Mouse (Mus musculus): Measurements from ENCODE around the gene Ncbp3. TPM values are rescaled to one million over a fixed set of nuclear protein-coding genes. Genes with fewer than 3 reads are reported as not detected.

The Ncbp3 gene
- 10.5 and 11.3 TPM in 2 replicates for polyA plus RNA-seq (2015; fragmentation: Nextera tagmentation; extraction: Ambion mirVana)

DNA sequence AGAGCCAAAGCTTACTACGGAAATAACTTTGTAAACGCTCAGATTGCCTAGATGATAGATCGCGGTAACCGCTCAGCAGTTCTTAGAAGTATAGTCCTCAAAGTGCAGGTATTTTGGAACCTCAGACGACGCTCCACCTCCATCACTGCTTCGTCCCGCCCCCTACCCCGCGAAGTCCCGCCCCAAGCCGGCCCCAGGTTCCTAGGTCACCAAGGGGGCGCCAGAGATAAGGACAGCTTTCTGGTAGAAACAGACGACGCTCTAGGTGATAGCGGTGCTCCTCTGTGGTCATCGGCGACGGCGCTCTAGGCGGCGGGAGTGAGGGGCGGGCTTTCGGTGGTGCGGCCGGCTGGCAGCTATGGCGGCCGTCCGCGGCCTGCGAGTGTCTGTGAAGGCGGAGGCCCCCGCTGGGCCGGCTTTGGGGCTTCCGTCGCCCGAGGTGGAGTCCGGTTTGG, at the start of gene Ncbp3:
Gene Ncbp3, plus strand, starts transcription at position 242 of the 455 bp plus-strand sequence.
- under 1% methylated on average over 39 of the region's 39 CpGs for WGBS
- no peaks in the 10 kb centered on the region for H3K9me3 ChIP-seq
- peak; percentile 94 for ATAC-seq (ENCODE audit: insufficient number of reproducible peaks, low FRiP score, low TSS enrichment, low read depth)
- peak within 1 kb of the TSS; percentile 58 for H3K4me2 ChIP-seq
- peak within 1 kb of the TSS; percentile 82 for H3K27ac ChIP-seq
- H3K36me3 ChIP-seq: peaks cover 10% of the 10 kb centered on the region
- H3K9ac ChIP-seq: peak within 1 kb of the TSS; percentile 80
- peak within 1 kb of the TSS; percentile 65 for H3K4me3 ChIP-seq
- peaks cover 18% of the 10 kb centered on the region for H3K4me1 ChIP-seq
- no peaks in the 10 kb centered on the region for H3K27me3 ChIP-seq

DNA sequence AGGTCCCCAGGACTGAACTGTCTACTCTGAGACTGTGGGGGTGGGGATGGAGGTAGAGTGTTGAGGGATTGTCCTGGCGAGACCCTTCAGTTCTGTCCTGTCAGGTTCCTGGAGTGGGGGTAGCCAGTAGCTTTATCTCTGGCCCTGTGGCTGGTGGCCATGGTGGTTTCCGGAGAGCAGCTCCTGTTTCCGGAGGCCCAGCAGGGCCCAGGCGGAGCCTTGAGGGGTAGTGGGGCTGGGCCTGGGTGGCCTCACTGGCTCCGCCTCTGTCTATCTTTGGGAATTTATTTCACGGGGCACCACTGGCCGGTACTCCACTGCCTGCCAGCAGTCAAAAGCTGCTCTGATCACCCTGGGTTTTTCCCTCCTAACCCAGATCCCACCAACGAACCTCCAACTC, 48.8 kb upstream of the Ncbp3 start, which contains the start of gene P2rx1:
Gene P2rx1, plus strand, starts transcription at position 333 of the 400 bp plus-strand sequence.
- no peaks in the 10 kb centered on the region for H3K36me3 ChIP-seq
- H3K27ac ChIP-seq: no peak within 1 kb of the TSS
- H3K4me3 ChIP-seq: no peak within 1 kb of the TSS
- peaks cover 6% of the 10 kb centered on the region; the same call in 1 of the 2 replicates for H3K4me1 ChIP-seq
- H3K9me3 ChIP-seq: no peaks in the 10 kb centered on the region
- WGBS: 39% methylated on average over 8 of the region's 8 CpGs
- H3K27me3 ChIP-seq: no peaks in the 10 kb centered on the region
- H3K4me2 ChIP-seq: no peak within 1 kb of the TSS
- H3K9ac ChIP-seq: no peak within 1 kb of the TSS
- ATAC-seq (ENCODE audit: insufficient number of reproducible peaks, low FRiP score, low TSS enrichment, low read depth): 0 out of 2 replicates have a peak, but pooled peaks have one; percentile 26

DNA sequence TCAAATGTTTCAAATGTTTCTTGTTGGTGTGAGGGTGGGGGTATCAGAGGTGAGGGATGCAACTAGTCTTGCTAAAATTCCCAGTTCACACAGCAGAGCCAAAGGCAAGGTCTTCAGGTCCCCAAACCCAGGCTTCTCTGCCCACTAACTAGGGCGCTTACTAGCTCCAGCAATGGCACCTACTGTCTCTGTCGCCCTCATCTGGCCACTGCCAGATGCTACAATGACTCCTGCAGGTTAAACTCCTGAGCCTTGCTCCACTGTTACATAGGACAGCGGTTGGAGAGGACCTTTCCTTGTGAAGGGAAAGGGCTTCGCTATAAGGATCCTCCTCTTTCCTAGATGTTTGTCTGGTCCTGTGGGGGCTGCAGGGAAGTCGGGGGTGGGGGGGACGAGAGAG, 46.6 kb upstream of the Ncbp3 start:
- 5% methylated on average over 6 of the region's 6 CpGs for WGBS

DNA sequence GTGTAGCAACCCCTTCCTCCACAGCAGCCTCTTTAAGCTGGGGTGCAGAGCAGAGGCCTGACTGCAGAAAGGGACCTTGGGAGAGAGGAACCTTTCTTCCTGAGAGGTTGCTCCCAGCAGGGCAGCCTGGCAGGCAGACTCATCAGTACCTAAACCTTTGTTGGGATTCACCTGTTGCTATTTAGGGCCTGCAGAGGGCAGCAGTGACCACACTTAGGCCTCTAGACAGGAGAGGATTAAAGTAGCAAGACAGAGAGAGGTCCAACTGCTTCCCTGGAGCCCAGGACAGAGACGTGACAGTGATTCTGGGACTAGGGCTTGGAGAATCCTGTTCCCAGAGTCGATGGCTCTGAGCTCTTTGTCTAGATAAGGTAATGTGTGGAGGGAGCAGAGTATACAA, 41.2 kb upstream of the Ncbp3 start:
- H3K4me1 ChIP-seq: peaks cover 6% of the 10 kb centered on the region; the same call in 1 of the 2 replicates
- 5% methylated on average over 2 of the region's 2 CpGs for WGBS
- ATAC-seq (ENCODE audit: insufficient number of reproducible peaks, low FRiP score, low TSS enrichment, low read depth): no peak
- H3K27me3 ChIP-seq: peaks cover 18% of the 10 kb centered on the region
- no peak overlapping the region for H3K4me3 ChIP-seq
- H3K4me2 ChIP-seq: no peak overlapping the region
- no peak overlapping the region for H3K27ac ChIP-seq
- H3K9me3 ChIP-seq: no peaks in the 10 kb centered on the region
- H3K9ac ChIP-seq: no peak overlapping the region
- H3K36me3 ChIP-seq: no peaks in the 10 kb centered on the region

More for the DNA sequence above, 46.6 kb upstream of the Ncbp3 start:
- ATAC-seq (ENCODE audit: insufficient number of reproducible peaks, low FRiP score, low TSS enrichment, low read depth): no peak
- no peak overlapping the region for H3K27ac ChIP-seq
- H3K9ac ChIP-seq: no peak overlapping the region
- H3K4me2 ChIP-seq: no peak overlapping the region
- H3K27me3 ChIP-seq: no peaks in the 10 kb centered on the region
- peaks cover 6% of the 10 kb centered on the region; the same call in 1 of the 2 replicates for H3K4me1 ChIP-seq
- no peaks in the 10 kb centered on the region for H3K9me3 ChIP-seq
- no peak overlapping the region for H3K4me3 ChIP-seq
- no peaks in the 10 kb centered on the region for H3K36me3 ChIP-seq

DNA sequence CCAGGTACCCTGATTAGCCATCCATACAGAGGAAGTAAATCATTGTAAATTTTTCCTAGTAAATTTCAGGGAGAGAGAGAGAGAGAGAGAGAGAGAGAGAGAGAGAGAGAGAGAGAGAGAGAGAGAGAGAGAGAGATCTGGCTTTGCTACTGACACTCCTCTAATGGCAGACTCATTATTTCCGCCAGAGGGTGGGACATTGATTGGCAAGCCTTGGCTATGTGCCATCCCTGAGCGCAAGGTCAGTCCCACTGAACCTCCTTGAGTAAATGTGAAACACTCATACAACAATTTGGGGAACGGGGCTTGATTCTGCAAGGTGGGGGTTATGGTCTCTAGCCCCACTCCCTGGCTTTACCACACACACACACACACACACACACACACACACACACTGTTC, 40.5 kb upstream of the Ncbp3 start:
- Histone ChIP-seq H3K4me2 (no peak overlapping the region), H3K9me3 (no peaks in the 10 kb centered on the region), H3K27me3 (peaks cover 18% of the 10 kb centered on the region), H3K36me3 (no peaks in the 10 kb centered on the region), H3K9ac (no peak overlapping the region), H3K27ac (no peak overlapping the region), H3K4me1 (peaks cover 6% of the 10 kb centered on the region; the same call in 1 of the 2 replicates), H3K4me3 (no peak overlapping the region)
- ATAC-seq (ENCODE audit: insufficient number of reproducible peaks, low FRiP score, low TSS enrichment, low read depth): no peak
- WGBS: 74% methylated on average over 3 of the region's 3 CpGs

DNA sequence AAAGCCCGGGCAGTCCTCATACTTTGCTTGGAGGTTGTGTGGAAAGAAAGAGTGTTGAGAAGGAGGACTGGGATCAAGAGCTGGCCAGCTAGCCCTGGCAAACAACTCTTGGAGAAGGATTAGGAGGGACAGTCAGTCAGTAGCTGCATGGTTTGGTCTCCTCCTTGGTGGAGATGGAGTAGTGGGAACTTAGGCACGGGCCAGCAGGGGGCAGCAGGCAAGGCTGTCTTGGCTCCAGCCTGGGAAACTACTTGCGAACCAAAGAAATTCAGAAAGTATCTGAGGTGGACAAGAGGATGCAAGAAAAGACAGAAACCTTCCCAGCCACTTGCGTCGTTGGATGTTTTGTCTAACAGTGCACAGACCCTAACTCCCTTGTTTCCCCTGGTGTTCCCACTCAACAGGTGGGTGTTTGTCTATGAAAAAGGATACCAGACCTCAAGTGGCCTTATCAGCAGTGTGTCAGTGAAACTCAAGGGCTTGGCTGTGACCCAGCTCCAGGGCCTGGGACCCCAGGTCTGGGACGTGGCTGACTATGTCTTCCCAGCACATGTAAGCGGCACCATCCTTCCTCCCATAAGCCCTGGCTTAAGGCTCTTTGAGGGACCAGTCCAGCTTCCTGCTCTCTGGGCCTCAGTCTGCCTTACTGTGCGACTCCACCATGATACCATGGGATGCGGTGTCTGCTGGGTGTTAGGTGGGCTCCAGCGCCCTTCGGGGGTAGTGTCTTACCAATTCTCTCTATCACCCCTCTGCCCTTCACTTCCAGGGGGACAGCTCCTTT, 39.7 kb upstream of the Ncbp3 start:
- H3K27me3 ChIP-seq: peaks cover 18% of the 10 kb centered on the region
- ATAC-seq (ENCODE audit: insufficient number of reproducible peaks, low FRiP score, low TSS enrichment, low read depth): no peak
- H3K36me3 ChIP-seq: no peaks in the 10 kb centered on the region
- no peak overlapping the region for H3K4me3 ChIP-seq
- peaks cover 6% of the 10 kb centered on the region; the same call in 1 of the 2 replicates for H3K4me1 ChIP-seq
- H3K4me2 ChIP-seq: no peak overlapping the region
- no peaks in the 10 kb centered on the region for H3K9me3 ChIP-seq
- 64% methylated on average over 11 of the region's 11 CpGs for WGBS
- H3K9ac ChIP-seq: no peak overlapping the region
- no peak overlapping the region for H3K27ac ChIP-seq

DNA sequence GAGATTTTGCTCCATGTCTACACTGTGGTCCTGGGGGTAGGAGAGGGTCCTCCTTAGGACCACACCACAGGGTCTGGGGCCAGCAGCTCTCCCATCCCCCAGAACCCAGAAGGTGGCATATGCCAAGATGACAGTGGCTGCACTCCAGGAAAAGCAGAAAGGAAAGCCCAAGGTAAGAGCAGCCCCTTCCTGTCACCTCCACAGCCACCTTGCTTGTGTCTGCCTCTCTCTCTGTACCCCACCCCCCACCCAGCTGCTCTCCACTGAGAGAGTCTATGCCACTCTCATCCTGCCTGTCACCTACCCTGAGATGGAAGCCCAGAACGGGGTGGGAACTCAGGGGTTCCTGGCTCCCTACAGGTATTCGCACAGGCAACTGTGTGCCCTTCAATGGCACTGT, 38.8 kb upstream of the Ncbp3 start:
- ATAC-seq (ENCODE audit: insufficient number of reproducible peaks, low FRiP score, low TSS enrichment, low read depth): no peak
- Histone ChIP-seq H3K4me3 (no peak overlapping the region), H3K27ac (no peak overlapping the region), H3K9me3 (no peaks in the 10 kb centered on the region), H3K36me3 (no peaks in the 10 kb centered on the region), H3K4me1 (peaks cover 6% of the 10 kb centered on the region; the same call in 1 of the 2 replicates), H3K9ac (no peak overlapping the region), H3K4me2 (no peak overlapping the region), H3K27me3 (peaks cover 18% of the 10 kb centered on the region)
- WGBS: 61% methylated on average over 2 of the region's 2 CpGs

DNA sequence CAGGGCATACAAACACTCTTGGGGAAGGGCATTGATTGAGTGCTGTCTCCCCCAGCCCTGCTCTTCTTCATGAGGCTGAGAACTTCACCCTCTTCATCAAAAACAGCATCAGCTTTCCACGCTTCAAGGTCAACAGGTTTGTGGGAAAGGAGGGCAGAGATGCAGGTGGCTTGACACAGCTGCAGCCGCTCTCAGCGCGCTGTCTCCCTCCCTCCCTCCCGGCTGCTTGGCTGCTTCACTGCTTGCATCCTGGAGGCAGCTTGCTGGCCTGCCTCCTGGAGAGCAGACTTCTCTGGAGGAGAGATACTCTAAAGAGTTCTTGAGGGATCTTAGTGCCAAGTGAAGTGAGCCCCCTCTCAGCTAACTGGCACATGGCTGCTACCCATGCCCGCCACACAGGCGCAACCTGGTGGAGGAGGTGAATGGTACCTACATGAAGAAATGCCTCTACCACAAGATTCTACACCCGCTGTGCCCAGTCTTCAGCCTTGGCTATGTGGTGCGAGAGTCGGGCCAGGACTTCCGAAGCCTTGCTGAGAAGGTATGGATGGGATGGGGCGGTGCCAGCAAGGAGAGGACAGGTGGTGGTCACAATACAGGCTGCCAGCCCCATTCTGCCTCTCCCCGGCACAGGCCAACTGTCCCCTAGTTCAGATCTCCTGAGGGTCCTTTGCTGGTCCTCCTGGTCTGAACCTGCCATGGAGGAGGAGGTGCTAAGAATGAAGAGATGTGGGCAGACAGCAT, 37.9 kb upstream of the Ncbp3 start:
- WGBS: 57% methylated on average over 13 of the region's 13 CpGs
- Histone ChIP-seq H3K4me3 (no peak overlapping the region), H3K27ac (no peak overlapping the region)

DNA sequence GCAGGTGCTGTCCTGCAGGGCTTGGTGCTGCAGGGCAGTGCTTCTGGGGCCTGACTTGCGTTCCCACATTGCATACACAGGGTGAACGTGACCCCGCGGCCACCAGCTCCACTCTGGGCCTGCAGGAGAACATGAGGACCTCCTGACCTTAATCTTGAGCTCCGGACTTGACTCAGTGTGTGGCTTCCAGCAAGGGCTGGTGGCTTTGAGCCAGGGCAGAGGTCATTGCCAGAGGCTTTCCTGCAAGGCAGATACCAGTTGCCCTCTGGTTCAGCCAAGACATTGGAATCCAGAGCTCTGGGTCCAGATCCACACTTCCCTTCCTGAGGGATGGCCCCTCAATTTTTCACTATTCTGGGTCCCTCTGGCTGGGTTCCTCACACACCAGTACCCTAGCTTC, 33.6 kb upstream of the Ncbp3 start:
- no peak overlapping the region for H3K4me2 ChIP-seq
- no peak for ATAC-seq (ENCODE audit: insufficient number of reproducible peaks, low FRiP score, low TSS enrichment, low read depth)
- no peaks in the 10 kb centered on the region for H3K36me3 ChIP-seq
- H3K4me1 ChIP-seq: peaks cover 17% of the 10 kb centered on the region
- no peak overlapping the region for H3K27ac ChIP-seq
- peaks cover 15% of the 10 kb centered on the region for H3K27me3 ChIP-seq
- no peak overlapping the region for H3K4me3 ChIP-seq
- H3K9me3 ChIP-seq: no peaks in the 10 kb centered on the region
- 66% methylated on average over 5 of the region's 5 CpGs for WGBS
- no peak overlapping the region for H3K9ac ChIP-seq

More for the DNA sequence above, 37.9 kb upstream of the Ncbp3 start:
- no peaks in the 10 kb centered on the region for H3K9me3 ChIP-seq
- no peak overlapping the region for H3K9ac ChIP-seq
- ATAC-seq (ENCODE audit: insufficient number of reproducible peaks, low FRiP score, low TSS enrichment, low read depth): no peak
- H3K27me3 ChIP-seq: peaks cover 18% of the 10 kb centered on the region
- no peaks in the 10 kb centered on the region for H3K36me3 ChIP-seq
- H3K4me2 ChIP-seq: no peak overlapping the region
- H3K4me1 ChIP-seq: peaks cover 8% of the 10 kb centered on the region

DNA sequence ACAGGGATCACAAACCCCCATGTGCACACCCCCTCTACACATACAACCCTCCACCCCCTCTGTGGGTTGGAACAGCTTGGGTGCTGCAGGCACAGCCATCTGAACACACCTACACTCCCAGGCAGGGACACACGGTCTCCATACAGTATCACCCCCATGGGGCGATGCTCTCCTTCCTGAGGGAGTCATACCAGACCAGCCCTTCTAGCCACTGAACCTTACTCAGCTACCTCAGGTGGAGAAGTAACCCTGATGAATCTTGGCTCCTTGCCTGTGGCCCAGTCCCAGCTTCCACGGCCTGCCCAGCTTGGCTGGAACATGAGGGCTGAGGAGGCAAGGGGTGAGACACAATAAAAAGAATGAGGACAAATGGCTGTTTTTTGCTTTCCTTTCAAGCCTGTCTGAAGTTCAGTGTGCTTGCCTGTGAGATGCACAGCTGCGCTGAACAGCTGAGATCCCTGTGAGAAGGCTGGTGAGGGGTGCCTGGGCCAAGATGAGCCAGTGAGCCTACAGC, 32.7 kb upstream of the Ncbp3 start:
- Histone ChIP-seq H3K4me2 (no peak overlapping the region), H3K9ac (no peak overlapping the region), H3K27ac (0 out of 2 replicates have a peak overlapping the region, but pooled peaks have one; percentile 27), H3K4me3 (no peak overlapping the region), H3K4me1 (peaks cover 26% of the 10 kb centered on the region), H3K36me3 (no peaks in the 10 kb centered on the region), H3K27me3 (peaks cover 11% of the 10 kb centered on the region), H3K9me3 (no peaks in the 10 kb centered on the region)
- no peak for ATAC-seq (ENCODE audit: insufficient number of reproducible peaks, low FRiP score, low TSS enrichment, low read depth)
- WGBS: 76% methylated on average over 4 of the region's 4 CpGs

DNA sequence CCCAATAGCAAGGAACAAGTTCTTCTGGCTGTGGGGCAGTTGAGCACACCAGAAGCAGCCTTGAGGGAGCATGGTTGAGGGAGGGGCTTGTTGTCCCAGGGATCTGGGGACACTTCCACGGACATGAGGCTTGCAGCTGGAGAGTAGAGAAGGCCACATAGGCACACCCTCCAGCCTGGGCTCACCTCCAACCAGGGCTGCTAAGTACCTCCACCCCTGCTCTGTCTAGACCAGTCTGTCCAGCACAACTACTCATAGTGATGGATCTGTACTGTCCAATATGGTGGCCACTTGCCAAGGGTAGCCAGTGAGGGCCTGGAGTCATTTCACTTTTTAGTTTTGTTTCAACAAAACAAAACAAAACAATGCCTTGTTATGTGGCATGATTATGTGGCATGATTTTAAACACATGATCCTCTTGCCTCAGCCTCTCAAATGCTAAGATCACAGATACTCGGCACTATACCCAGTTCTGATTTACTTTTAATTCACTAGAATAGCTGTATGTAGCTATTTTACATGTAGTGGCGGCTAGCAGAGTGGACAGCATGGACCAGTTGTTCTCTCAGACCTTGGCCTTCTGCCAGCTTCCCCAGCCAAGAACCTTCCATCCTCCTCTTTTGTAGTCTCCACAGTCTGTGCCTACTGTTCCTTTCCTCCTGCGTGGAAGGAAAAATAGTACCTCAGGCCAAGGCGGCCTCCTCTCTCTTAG, 32.0 kb upstream of the Ncbp3 start:
- Histone ChIP-seq H3K27me3 (peaks cover 14% of the 10 kb centered on the region), H3K9ac (no peak overlapping the region), H3K9me3 (no peaks in the 10 kb centered on the region), H3K36me3 (no peaks in the 10 kb centered on the region), H3K4me3 (no peak overlapping the region), H3K27ac (0 out of 2 replicates have a peak overlapping the region, but pooled peaks have one; percentile 27), H3K4me2 (no peak overlapping the region), H3K4me1 (peaks cover 28% of the 10 kb centered on the region)
- 67% methylated on average over 5 of the region's 5 CpGs for WGBS
- ATAC-seq (ENCODE audit: insufficient number of reproducible peaks, low FRiP score, low TSS enrichment, low read depth): no peak
